Mouse (Mus musculus): ENCODE measurements around the gene Slc35f1. TPM values are rescaled to one million over a fixed set of nuclear protein-coding genes. Genes with fewer than 3 reads are reported as not detected.

Slc35f1 gene
- polyA plus RNA-seq, 1 experiment from 2014 or later: not detected

- H3K4me3 ChIP-seq (ENCODE audit: inconsistent target): no peak overlapping the region
- H3K79me2 ChIP-seq (ENCODE audit: inconsistent target): no peaks in the 10 kb centered on the region
- H3K36me3 ChIP-seq (ENCODE audit: inconsistent target): no peaks in the 10 kb centered on the region
- H3K27ac ChIP-seq: no peak overlapping the region
These were observed 244.3 kb downstream of the Slc35f1 start for GRCm38 (mm10) chr10:52934615-52935014.

DNA sequence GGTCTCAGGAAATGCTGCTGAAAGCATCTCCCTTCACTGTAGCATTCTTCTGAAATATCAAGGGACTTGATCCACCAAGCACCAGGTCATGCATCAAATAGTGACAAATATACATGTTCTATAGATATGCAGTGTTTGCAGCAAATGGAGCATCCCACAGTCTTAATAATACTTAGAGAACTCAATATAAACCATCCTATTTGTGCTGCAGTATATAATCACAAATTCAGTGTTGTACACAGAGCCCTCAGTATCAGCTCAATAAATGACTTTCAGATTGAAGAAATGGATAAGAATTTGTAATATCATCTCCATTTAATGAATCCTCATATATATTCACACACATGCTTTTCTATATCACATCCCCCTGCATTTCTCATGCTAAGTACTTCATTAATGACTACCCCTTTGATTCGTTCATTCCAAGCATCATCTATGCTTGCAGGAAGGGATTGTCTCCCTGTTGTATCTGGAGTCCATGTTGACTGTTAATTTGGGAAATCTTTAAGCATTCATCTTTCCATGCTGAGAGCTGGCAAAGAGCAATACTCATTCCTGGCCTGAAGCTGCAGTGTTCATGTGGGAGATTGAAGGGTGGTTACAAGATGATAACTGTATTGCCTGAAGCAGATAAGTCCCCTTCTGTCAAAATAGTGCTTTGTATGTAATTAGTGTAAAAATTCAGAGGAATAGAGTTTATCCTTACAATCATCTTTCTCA, 249.9 kb downstream of the Slc35f1 start:
- no peak overlapping the region for H3K27ac ChIP-seq
- 81% methylated on average over 1 of the region's 1 CpGs for WGBS (ENCODE audit: missing documents)
- no peak overlapping the region for H3K4me3 ChIP-seq (ENCODE audit: inconsistent target)
- H3K36me3 ChIP-seq (ENCODE audit: inconsistent target): no peaks in the 10 kb centered on the region
- H3K79me2 ChIP-seq (ENCODE audit: inconsistent target): no peaks in the 10 kb centered on the region

- 92% methylated on average over 4 of the region's 5 CpGs for WGBS (ENCODE audit: missing documents)
- Histone ChIP-seq H3K4me3 (ENCODE audit: inconsistent target) (no peak overlapping the region), H3K27ac (no peak overlapping the region), H3K79me2 (ENCODE audit: inconsistent target) (no peaks in the 10 kb centered on the region), H3K36me3 (ENCODE audit: inconsistent target) (no peaks in the 10 kb centered on the region)
These were observed 250.5 kb downstream of the Slc35f1 start for GRCm38 (mm10) chr10:52940831-52941216.

- WGBS (ENCODE audit: missing documents): 17% methylated on average over 3 of the region's 3 CpGs
- Histone ChIP-seq H3K4me3 (ENCODE audit: inconsistent target) (no peak overlapping the region), H3K27ac (no peak overlapping the region), H3K79me2 (ENCODE audit: inconsistent target) (no peaks in the 10 kb centered on the region), H3K36me3 (ENCODE audit: inconsistent target) (no peaks in the 10 kb centered on the region)
These were observed 262.2 kb downstream of the Slc35f1 start for GRCm38 (mm10) chr10:52952581-52952980.

DNA sequence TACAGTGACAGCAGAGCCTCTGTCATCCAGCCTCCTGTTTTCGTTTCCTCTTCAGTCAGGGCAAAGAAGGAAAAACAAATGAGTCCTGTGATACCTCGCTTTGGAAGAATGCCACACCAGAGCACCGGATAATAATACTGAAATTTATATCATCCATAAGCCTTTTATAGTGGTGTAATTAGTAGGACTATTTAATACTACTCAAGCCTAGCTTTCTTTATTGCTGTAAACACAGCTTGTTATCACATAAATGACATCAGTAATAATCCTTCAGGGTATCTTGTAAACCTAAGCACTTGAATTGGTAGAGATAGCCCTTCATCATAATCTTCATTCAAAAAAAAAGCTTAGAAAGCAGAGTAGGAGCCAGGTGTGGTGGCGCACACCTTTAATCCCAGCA, 266.4 kb downstream of the Slc35f1 start:
- H3K36me3 ChIP-seq (ENCODE audit: inconsistent target): no peaks in the 10 kb centered on the region
- H3K4me3 ChIP-seq (ENCODE audit: inconsistent target): no peak overlapping the region
- WGBS (ENCODE audit: missing documents): 87% methylated on average over 4 of the region's 4 CpGs
- no peaks in the 10 kb centered on the region for H3K79me2 ChIP-seq (ENCODE audit: inconsistent target)
- no peak overlapping the region for H3K27ac ChIP-seq

DNA sequence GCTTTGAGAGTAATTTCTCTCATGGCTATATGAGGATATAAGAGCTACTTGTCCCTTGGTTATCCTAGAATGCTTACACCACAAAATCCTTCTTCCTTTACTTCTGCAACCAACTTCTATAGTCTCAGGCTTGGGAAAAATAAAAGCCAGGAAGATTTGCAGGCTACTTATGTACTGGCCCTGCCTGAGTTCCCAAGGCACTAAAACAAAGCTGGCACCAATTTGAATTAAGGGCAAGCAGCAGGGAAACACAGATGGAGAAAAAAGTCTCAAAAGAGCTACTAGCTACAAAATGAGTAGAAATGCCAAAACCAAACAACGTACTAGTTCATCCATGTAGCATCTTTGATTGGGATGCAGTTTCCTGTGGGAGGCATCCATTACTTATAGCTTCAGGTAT, 288.9 kb downstream of the Slc35f1 start:
- H3K4me3 ChIP-seq (ENCODE audit: inconsistent target): no peak overlapping the region
- H3K36me3 ChIP-seq (ENCODE audit: inconsistent target): no peaks in the 10 kb centered on the region
- 93% methylated on average over 1 of the region's 1 CpGs for WGBS (ENCODE audit: missing documents)
- no peak overlapping the region for H3K27ac ChIP-seq
- H3K79me2 ChIP-seq (ENCODE audit: inconsistent target): no peaks in the 10 kb centered on the region

GRCm38 (mm10) chr10:52982836-52983235, 292.5 kb downstream of the Slc35f1 start:
- H3K4me3 ChIP-seq (ENCODE audit: inconsistent target): no peak overlapping the region
- no peaks in the 10 kb centered on the region for H3K79me2 ChIP-seq (ENCODE audit: inconsistent target)
- no peak overlapping the region for H3K27ac ChIP-seq
- 70% methylated on average over 1 of the region's 1 CpGs for WGBS (ENCODE audit: missing documents)
- no peaks in the 10 kb centered on the region for H3K36me3 ChIP-seq (ENCODE audit: inconsistent target)

- Histone ChIP-seq H3K4me3 (ENCODE audit: inconsistent target) (no peak overlapping the region), H3K36me3 (ENCODE audit: inconsistent target) (no peaks in the 10 kb centered on the region), H3K27ac (no peak overlapping the region), H3K79me2 (ENCODE audit: inconsistent target) (no peaks in the 10 kb centered on the region)
- 73% methylated on average over 2 of the region's 2 CpGs for WGBS (ENCODE audit: missing documents)
These were observed 301.9 kb downstream of the Slc35f1 start for GRCm38 (mm10) chr10:52992246-52992645.

GRCm38 (mm10) chr10:52996886-52997285, 306.6 kb downstream of the Slc35f1 start:
- WGBS (ENCODE audit: missing documents): 86% methylated on average over 2 of the region's 2 CpGs
- Histone ChIP-seq H3K36me3 (ENCODE audit: inconsistent target) (no peaks in the 10 kb centered on the region), H3K4me3 (ENCODE audit: inconsistent target) (no peak overlapping the region), H3K27ac (no peak overlapping the region), H3K79me2 (ENCODE audit: inconsistent target) (no peaks in the 10 kb centered on the region)

DNA sequence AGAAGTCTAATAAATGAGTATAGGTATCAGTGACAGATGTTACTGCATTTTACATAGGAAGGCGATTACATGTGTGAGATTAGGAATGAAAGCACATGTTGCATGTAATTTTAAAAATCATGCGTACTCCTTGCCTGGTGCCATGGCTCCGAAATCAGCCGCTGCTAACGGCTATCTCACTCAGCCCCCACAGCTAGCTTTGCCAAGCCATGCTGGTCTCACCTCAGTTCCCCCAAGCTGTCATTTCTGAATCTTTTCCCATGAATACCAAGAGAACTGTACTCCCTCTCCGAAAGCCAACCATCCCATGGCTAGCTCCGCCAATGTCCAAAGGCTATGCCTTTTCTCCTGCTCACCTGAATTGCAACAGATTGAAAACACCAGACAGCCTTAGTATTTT, 310.8 kb downstream of the Slc35f1 start:
- Histone ChIP-seq H3K4me3 (ENCODE audit: inconsistent target) (no peak overlapping the region), H3K79me2 (ENCODE audit: inconsistent target) (no peaks in the 10 kb centered on the region), H3K36me3 (ENCODE audit: inconsistent target) (no peaks in the 10 kb centered on the region), H3K27ac (no peak overlapping the region)
- WGBS (ENCODE audit: missing documents): 92% methylated on average over 7 of the region's 7 CpGs

- no peak overlapping the region for H3K4me3 ChIP-seq (ENCODE audit: inconsistent target)
- no peak overlapping the region for H3K27ac ChIP-seq
- H3K79me2 ChIP-seq (ENCODE audit: inconsistent target): no peaks in the 10 kb centered on the region
- 100% methylated on average over 1 of the region's 1 CpGs for WGBS (ENCODE audit: missing documents)
- H3K36me3 ChIP-seq (ENCODE audit: inconsistent target): no peaks in the 10 kb centered on the region
These were observed 316.2 kb downstream of the Slc35f1 start for GRCm38 (mm10) chr10:53006229-53007190.

- H3K27ac ChIP-seq: no peak overlapping the region
- H3K36me3 ChIP-seq (ENCODE audit: inconsistent target): no peaks in the 10 kb centered on the region
- no peak overlapping the region for H3K4me3 ChIP-seq (ENCODE audit: inconsistent target)
- no peaks in the 10 kb centered on the region for H3K79me2 ChIP-seq (ENCODE audit: inconsistent target)
- WGBS (ENCODE audit: missing documents): 75% methylated on average over 5 of the region's 5 CpGs
These were observed 323.5 kb downstream of the Slc35f1 start for GRCm38 (mm10) chr10:53013878-53014277.

DNA sequence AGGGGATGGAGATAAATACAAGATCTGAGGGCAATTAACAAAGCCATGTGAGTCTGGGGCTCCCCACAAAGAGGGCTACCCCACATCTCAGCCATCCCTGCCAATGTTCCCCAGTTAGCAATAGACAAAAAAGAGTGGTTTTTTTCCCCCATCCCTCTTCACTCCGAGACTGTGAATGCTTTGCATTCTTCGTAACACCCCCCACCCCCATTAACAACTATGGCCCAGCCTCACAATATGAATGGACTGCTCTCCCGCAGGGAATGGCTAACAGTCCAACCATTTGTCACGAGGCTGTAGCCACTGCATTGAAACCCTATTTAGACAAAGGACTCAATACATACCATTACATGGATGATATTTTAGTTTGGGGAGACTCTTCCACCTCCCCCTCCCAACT, 338.1 kb downstream of the Slc35f1 start:
- Histone ChIP-seq H3K27ac (no peak overlapping the region), H3K36me3 (ENCODE audit: inconsistent target) (no peaks in the 10 kb centered on the region), H3K79me2 (ENCODE audit: inconsistent target) (no peaks in the 10 kb centered on the region), H3K4me3 (ENCODE audit: inconsistent target) (no peak overlapping the region)
- 100% methylated on average over 4 of the region's 4 CpGs for WGBS (ENCODE audit: missing documents)

GRCm38 (mm10) chr10:53035202-53035601, 344.9 kb downstream of the Slc35f1 start:
- H3K36me3 ChIP-seq (ENCODE audit: inconsistent target): no peaks in the 10 kb centered on the region
- 18% methylated on average over 1 of the region's 1 CpGs for WGBS (ENCODE audit: missing documents)
- no peak overlapping the region for H3K4me3 ChIP-seq (ENCODE audit: inconsistent target)
- no peak overlapping the region for H3K27ac ChIP-seq
- no peaks in the 10 kb centered on the region for H3K79me2 ChIP-seq (ENCODE audit: inconsistent target)

DNA sequence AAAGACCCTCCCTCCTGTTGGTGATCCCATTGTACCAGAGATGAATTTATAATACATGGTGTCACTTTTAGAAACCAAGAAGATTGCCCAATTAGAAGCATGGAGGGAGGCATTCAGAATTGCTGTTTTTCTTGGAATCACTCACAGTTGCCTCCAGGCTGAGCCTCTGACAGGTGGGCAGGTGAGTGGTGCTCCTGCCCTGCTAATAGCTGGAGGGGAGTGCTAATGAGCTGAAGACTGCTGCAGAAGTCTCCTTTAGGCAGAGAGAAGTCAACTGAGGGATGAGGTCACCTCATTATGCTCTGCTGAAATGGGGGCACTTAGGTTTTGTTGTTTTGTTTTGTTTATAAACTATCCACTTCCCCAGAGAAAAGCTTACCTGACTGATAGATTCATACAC, 355.6 kb downstream of the Slc35f1 start:
- H3K79me2 ChIP-seq (ENCODE audit: inconsistent target): no peaks in the 10 kb centered on the region
- no peaks in the 10 kb centered on the region for H3K36me3 ChIP-seq (ENCODE audit: inconsistent target)
- no peak overlapping the region for H3K27ac ChIP-seq
- no peak overlapping the region for H3K4me3 ChIP-seq (ENCODE audit: inconsistent target)
